15 mouse cellular contexts compared by ENCODE assay signal in the genomic region with DNA sequence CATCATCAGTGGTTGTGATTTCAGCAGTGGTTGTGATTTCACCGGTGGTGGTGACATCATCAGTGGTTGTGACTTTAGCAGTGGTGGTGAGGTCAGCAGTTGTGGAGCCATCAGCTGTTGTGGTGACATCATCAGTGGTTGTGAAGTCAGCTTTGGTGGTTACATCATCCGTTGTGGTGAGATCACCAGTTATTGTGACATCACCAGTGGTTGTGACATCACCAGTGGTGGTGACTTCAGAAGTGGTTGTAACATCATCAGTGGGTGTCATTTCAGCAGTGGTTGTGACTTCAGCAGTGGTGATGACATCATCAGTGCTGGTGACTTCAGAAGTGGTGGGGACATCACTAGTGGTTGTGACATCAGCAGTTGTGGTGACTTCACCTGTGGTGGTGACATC. TPM values are rescaled to one million over a fixed set of nuclear protein-coding genes. Genes with fewer than 3 reads are reported as not detected.
DNase-seq lines count a peak whose midpoint lies in the region; ATAC-seq and TF ChIP-seq lines count a peak whose summit lies in the region.
"Had no signal": no experiment of that assay in that cellular context is flagged by ENCODE, and none has a peak within 500 bp of the region (broad histone marks: within the 10 kb centered on the region; RNA-seq: fewer than 3 reads in every experiment).

No protein-coding gene starts in this region.

- H3K27ac ChIP-seq in heart, postnatal 0 days (ENCODE audit: low read depth) = no peak overlapping the region
- no peak overlapping the region for H3K27ac ChIP-seq in heart, embryonic 12.5 days (ENCODE audit: poor library complexity, severe bottlenecking)
- H3K27ac ChIP-seq in neural tube, embryonic 13.5 days (replicated peaks) = no peak overlapping the region
- H3K27ac ChIP-seq: gastrocnemius, adult 2 months had no signal

- H3K4me2 ChIP-seq in heart, postnatal 0 days (ENCODE audit: low read depth, low read length) = no peak overlapping the region
- no peak overlapping the region for H3K4me2 ChIP-seq in heart, embryonic 12.5 days
- H3K4me2 ChIP-seq in neural tube, embryonic 13.5 days = no peak overlapping the region

- no peak for TF ChIP-seq EP300 in heart, postnatal 0 days (IDR thresholded peaks at IDR 0.05; ENCODE audit: low read depth)

- H3K9me3 ChIP-seq in heart, postnatal 0 days (replicated peaks; ENCODE audit: control insufficient read depth, low read length) = peaks cover 25% of the 10 kb centered on the region
- peaks cover 47% of the 10 kb centered on the region for H3K9me3 ChIP-seq in heart, embryonic 12.5 days (replicated peaks)
- peaks cover 27% of the 10 kb centered on the region for H3K9me3 ChIP-seq in neural tube, embryonic 13.5 days

- no peak for TF ChIP-seq CTCF in heart, postnatal 0 days (IDR thresholded peaks at IDR 0.05; ENCODE audit: low read depth)

- H3K36me3 ChIP-seq in heart, postnatal 0 days (replicated peaks; ENCODE audit: control insufficient read depth, insufficient read depth, low read length) = no peaks in the 10 kb centered on the region
- no peaks in the 10 kb centered on the region for H3K36me3 ChIP-seq in heart, embryonic 12.5 days
- no peaks in the 10 kb centered on the region for H3K36me3 ChIP-seq in neural tube, embryonic 13.5 days
- no peaks in the 10 kb centered on the region for H3K36me3 ChIP-seq in splenic B cell, adult 2 months (ENCODE audit: control insufficient read depth, insufficient read depth, low read length, poor library complexity, severe bottlenecking)

- WGBS in heart, postnatal 0 days = 69% methylated on average over 2 of the region's 2 CpGs
- WGBS in heart, embryonic 12.5 days = 48% methylated on average over 2 of the region's 2 CpGs
- 54% methylated on average over 2 of the region's 2 CpGs for WGBS in neural tube, embryonic 13.5 days

- H3K4me3 ChIP-seq in heart, postnatal 0 days (ENCODE audit: low read depth, low read length) = no peak overlapping the region
- H3K4me3 ChIP-seq in heart, embryonic 12.5 days = no peak overlapping the region
- no peak overlapping the region for H3K4me3 ChIP-seq in neural tube, embryonic 13.5 days
- H3K4me3 ChIP-seq: gastrocnemius, adult 2 months had no signal

- peak; percentile 47; the same call in 1 of the 2 replicates for ATAC-seq in heart, postnatal 0 days (ENCODE audit: insufficient read depth, low read depth)
- no peak; the same call in 1 of the 2 replicates for ATAC-seq in heart, embryonic 12.5 days (ENCODE audit: insufficient number of reproducible peaks, low FRiP score)
- ATAC-seq in neural tube, embryonic 13.5 days (ENCODE audit: low read depth) = peak; percentile 56; the same call in 1 of the 2 replicates
- ATAC-seq in activated CD4-positive, CD25-positive, alpha-beta regulatory T cell, adult 4 months = no peak
- ATAC-seq in monocyte, adult 5-6 weeks (replicated peaks; ENCODE audit: insufficient number of reproducible peaks, low FRiP score, low TSS enrichment, poor library complexity, severe bottlenecking) = no peak; the same call in none of the 2 replicates

- DNase-seq in heart, postnatal 0 days (ENCODE audit: low spot score) = no peak
- no peak for DNase-seq in neural tube, embryonic 10.5 days (ENCODE audit: extremely low spot score, low spot score)
- DNase-seq in induced T-regulatory cell, adult 2 months (ENCODE audit: low read depth) = peak; percentile 79
- peak; percentile 44 for DNase-seq in splenic B cell, adult 2 months (ENCODE audit: low read depth, low spot score)
- DNase-seq: cerebellum, adult 11 months; gastrocnemius, adult 2 months; kidney, postnatal 14 days; right cerebral cortex, adult 18-20 months; thymus, adult 18-20 months had no signal

- H3K4me1 ChIP-seq in heart, postnatal 0 days (ENCODE audit: control insufficient read depth, insufficient read depth) = no peaks in the 10 kb centered on the region
- H3K4me1 ChIP-seq in heart, embryonic 12.5 days (replicated peaks) = no peaks in the 10 kb centered on the region
- no peaks in the 10 kb centered on the region for H3K4me1 ChIP-seq in neural tube, embryonic 13.5 days (replicated peaks)

- no peaks in the 10 kb centered on the region for H3K27me3 ChIP-seq in heart, postnatal 0 days (ENCODE audit: control insufficient read depth, insufficient read depth, low read length)
- no peaks in the 10 kb centered on the region for H3K27me3 ChIP-seq in heart, embryonic 12.5 days (replicated peaks)
- H3K27me3 ChIP-seq in neural tube, embryonic 13.5 days = no peaks in the 10 kb centered on the region
- no peaks in the 10 kb centered on the region for H3K27me3 ChIP-seq in splenic B cell, adult 2 months (ENCODE audit: control insufficient read depth, insufficient read depth, low read length, poor library complexity, severe bottlenecking)

- H3K9ac ChIP-seq in heart, postnatal 0 days (replicated peaks; ENCODE audit: low read depth, low read length) = no peak overlapping the region
- no peak overlapping the region for H3K9ac ChIP-seq in heart, embryonic 12.5 days
- no peak overlapping the region for H3K9ac ChIP-seq in neural tube, embryonic 13.5 days

RNA-seq across cellular contexts. Expression of a gene that starts 3.5 kb away (rescaled TPM):
- not detected in 2 replicates for total RNA-seq in heart, postnatal 0 days (2014; rRNA removed; ENCODE audit: low replicate concordance)
- polyA plus RNA-seq in heart, postnatal 0 days (2015; fragmentation: Nextera tagmentation; extraction: Ambion mirVana) = not detected in 2 replicates
- 0.21 TPM in 1 of 2 replicates, not detected in the other for polyA plus RNA-seq in heart, embryonic 12.5 days (2016; fragmentation: Nextera tagmentation; extraction: Ambion mirVana)
- polyA plus RNA-seq in neural tube, embryonic 13.5 days (2015; fragmentation: Nextera tagmentation; extraction: Ambion mirVana) = not detected in 2 replicates
- polyA plus RNA-seq in activated CD4-positive, CD25-positive, alpha-beta regulatory T cell, adult 4 months (2017; shearing (Covaris generic)) = under 1 TPM in 1 of 2 experiments, not detected in 1; 0.22 TPM
- not detected in 3 replicates for total RNA-seq in monocyte, adult 5-6 weeks (2017)
- total RNA-seq: adrenal gland, adult 18-20 months; gastrocnemius, adult 2 months; left cerebral cortex, postnatal 36 days had no signal

RNA-seq across cellular contexts. Expression of a gene that starts 36.6 kb away (rescaled TPM):
- 15.1 and 20.3 TPM in 2 replicates for total RNA-seq in heart, postnatal 0 days (2014; rRNA removed; ENCODE audit: low replicate concordance)
- polyA plus RNA-seq in heart, postnatal 0 days (2015; fragmentation: Nextera tagmentation; extraction: Ambion mirVana) = 4.7 and 4.9 TPM in 2 replicates
- polyA plus RNA-seq in heart, embryonic 12.5 days (2016; fragmentation: Nextera tagmentation; extraction: Ambion mirVana) = 7.0 and 7.8 TPM in 2 replicates
- polyA plus RNA-seq in neural tube, embryonic 13.5 days (2015; fragmentation: Nextera tagmentation; extraction: Ambion mirVana) = 2.1 and 2.9 TPM in 2 replicates
- 10 to 100 TPM; 15.1 to 15.6 TPM for polyA plus RNA-seq in activated CD4-positive, CD25-positive, alpha-beta regulatory T cell, adult 4 months (2017; shearing (Covaris generic))
- 36.1 to 76.1 TPM (median 37.9 TPM) in 3 replicates for total RNA-seq in monocyte, adult 5-6 weeks (2017)

RNA-seq across cellular contexts. Expression of a gene that starts 59.6 kb away (rescaled TPM):
- total RNA-seq in heart, postnatal 0 days (2014; rRNA removed; ENCODE audit: low replicate concordance) = 0.34 TPM in 1 of 2 replicates, not detected in the other
- polyA plus RNA-seq in heart, postnatal 0 days (2015; fragmentation: Nextera tagmentation; extraction: Ambion mirVana) = not detected in 2 replicates
- polyA plus RNA-seq in heart, embryonic 12.5 days (2016; fragmentation: Nextera tagmentation; extraction: Ambion mirVana) = 0.09 TPM in 1 of 2 replicates, not detected in the other
- 0.10 TPM in 1 of 2 replicates, not detected in the other for polyA plus RNA-seq in neural tube, embryonic 13.5 days (2015; fragmentation: Nextera tagmentation; extraction: Ambion mirVana)
- polyA plus RNA-seq in activated CD4-positive, CD25-positive, alpha-beta regulatory T cell, adult 4 months (2017; shearing (Covaris generic)) = 1 to 10 TPM; 2.4 to 5.6 TPM
- not detected in 3 replicates for total RNA-seq in monocyte, adult 5-6 weeks (2017)

Comparison
In these comparisons a context has a peak if more than half of its experiments do, and no peak if none do; other contexts are left out.
1. ATAC-seq: peak in heart, postnatal 0 days (single experiment) and neural tube, embryonic 13.5 days (single experiment); none in heart, embryonic 12.5 days (single experiment), activated CD4-positive, CD25-positive, alpha-beta regulatory T cell, adult 4 months (single experiment) and monocyte, adult 5-6 weeks (single experiment).
2. DNase-seq: peak in induced T-regulatory cell, adult 2 months (single experiment) and splenic B cell, adult 2 months (single experiment); none in heart, postnatal 0 days (single experiment) and neural tube, embryonic 10.5 days (single experiment).